ENCODE assay signal across 14 mouse cellular contexts in genomic region chr7:88974436-88974835, GRCm38 (mm10).
"Had no signal": no experiment of that assay in that cellular context is flagged by ENCODE, and none has a peak within 500 bp of the region (broad histone marks: within the 10 kb centered on the region; RNA-seq: fewer than 3 reads in every experiment).

No protein-coding gene starts in this region.

- H3K9ac ChIP-seq: stomach, embryonic 15.5 days had no signal

- H3K27ac ChIP-seq: stomach, embryonic 15.5 days; stomach, postnatal 0 days had no signal

- H3K9me3 ChIP-seq: stomach, embryonic 15.5 days had no signal

- H3K27me3 ChIP-seq: stomach, embryonic 15.5 days had no signal

- DNase-seq: retina, postnatal 1 day; right cerebral cortex, adult 18-20 months; right cerebral cortex, postnatal 14 days; right cerebral cortex, postnatal 25 days; right cerebral cortex, postnatal 4 days; spleen, adult 18-20 months; thymus, adult 18-20 months; thymus, adult 2 months; thymus, postnatal 14 days; thymus, postnatal 25 days; thymus, postnatal 4 days had no signal

- H3K4me3 ChIP-seq: myocyte; stomach, embryonic 15.5 days had no signal

- H3K4me1 ChIP-seq: stomach, embryonic 15.5 days had no signal

- H3K4me2 ChIP-seq: stomach, embryonic 15.5 days had no signal

- H3K36me3 ChIP-seq: stomach, embryonic 15.5 days had no signal
